Mouse (Mus musculus): ENCODE measurements around the gene Pwwp2a. TPM values are rescaled to one million over a fixed set of nuclear protein-coding genes. Genes with fewer than 3 reads are reported as not detected.

The Pwwp2a gene
- total RNA-seq, 2 experiments from 2014 or later = 14.6 to 15.6 TPM

DNA sequence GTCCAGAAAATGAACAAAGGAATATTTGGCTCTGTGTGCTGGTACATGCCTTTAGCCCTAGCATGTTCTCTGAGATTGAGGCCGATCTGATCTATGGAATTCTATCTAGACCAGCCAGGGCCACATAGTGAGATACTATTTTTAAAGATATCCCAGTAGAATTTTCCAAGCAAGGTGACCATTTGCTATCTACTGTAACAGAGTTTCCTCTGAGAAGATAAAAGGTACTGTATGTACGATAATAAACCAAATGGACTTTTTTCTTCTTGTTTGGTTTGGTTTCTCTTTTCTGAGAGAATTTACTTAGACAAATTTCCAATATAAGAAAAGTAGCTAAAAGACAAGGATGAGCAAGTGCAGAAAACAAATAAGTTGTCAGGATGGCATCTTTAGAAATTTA is 26.6 kb downstream of the Pwwp2a start:
- intact Hi-C loops (cut with DNase I; ENCODE audit: low total_unique reads) = no loop called here
- DNase-seq = no peak

GRCm38 (mm10) chr11:43712178-43712577 is 30.4 kb downstream of the Pwwp2a start:
- intact Hi-C loops (cut with DNase I; ENCODE audit: low total_unique reads) = no loop called here

GRCm38 (mm10) chr11:43723411-43723810 is 41.6 kb downstream of the Pwwp2a start:
- no peak for DNase-seq
- intact Hi-C loops (cut with DNase I; ENCODE audit: low total_unique reads) = no loop called here

More at GRCm38 (mm10) chr11:43712178-43712577, 30.4 kb downstream of the Pwwp2a start:
- no peak for DNase-seq

GRCm38 (mm10) chr11:43727796-43728195 is 46.0 kb downstream of the Pwwp2a start:
- DNase-seq = no peak
- intact Hi-C loops (cut with DNase I; ENCODE audit: low total_unique reads) = no loop called here

- intact Hi-C loops (cut with DNase I; ENCODE audit: low total_unique reads) = no loop called here
- no peak for DNase-seq
Measured at GRCm38 (mm10) chr11:43728737-43729301, 47.0 kb downstream of the Pwwp2a start.

DNA sequence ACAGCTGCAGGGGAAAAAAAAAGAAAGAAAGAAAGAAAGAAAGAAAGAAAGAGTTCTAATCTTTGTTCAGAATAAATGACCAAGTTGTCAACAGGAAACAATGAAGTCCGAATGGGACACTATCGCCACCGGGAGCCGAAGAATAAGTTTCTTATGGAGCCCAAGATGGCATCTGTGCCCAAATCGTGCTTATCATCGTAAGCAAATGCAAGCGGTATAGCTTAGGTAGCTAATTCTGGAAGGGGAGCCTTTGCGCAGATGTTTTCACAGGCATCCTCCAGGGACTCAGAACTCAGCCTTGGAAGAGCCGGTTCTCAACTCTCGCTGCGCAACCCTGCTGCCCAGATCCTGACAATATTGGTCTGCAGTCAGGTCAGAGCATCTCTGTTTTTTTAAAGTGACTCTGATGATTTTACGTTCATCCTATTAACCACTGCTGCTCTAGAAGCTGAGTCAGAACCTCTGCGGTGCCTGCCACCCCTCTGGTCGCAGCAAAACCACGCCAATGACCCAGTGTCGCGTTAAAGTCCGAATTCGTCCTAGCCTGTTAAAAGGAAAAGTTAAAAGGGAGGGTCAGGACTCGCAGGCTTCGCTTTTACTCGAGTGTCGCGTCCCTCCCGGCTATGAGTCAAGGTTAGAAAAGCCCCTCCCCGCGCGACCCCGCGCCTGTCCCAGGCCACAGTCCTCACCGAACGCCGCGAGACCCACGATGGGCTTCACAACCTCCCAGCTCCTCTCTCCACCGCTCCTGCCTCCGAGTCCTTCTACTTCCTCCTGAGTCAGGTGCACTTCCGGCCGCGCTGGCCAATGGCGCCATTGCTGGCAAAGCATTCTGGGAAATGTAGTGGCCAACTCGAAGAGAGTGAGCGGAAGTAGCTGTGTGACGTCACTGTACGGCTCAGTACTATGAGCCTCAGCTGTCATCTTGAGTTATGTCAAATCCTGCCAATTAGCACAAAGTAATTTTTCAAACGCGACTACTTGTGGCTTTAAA is 65.7 kb downstream of the Pwwp2a start, which contains the start of gene Ttc1:
Gene Ttc1, minus strand, starts transcription at position 776 of the 994 bp plus-strand sequence.
- peak; percentile 95 for DNase-seq
- intact Hi-C loops (cut with DNase I; ENCODE audit: low total_unique reads) = no loop called here

- DNase-seq = no peak
- intact Hi-C loops (cut with DNase I; ENCODE audit: low total_unique reads) = no loop called here
Measured at GRCm38 (mm10) chr11:43751542-43751941, 69.7 kb downstream of the Pwwp2a start.

DNA sequence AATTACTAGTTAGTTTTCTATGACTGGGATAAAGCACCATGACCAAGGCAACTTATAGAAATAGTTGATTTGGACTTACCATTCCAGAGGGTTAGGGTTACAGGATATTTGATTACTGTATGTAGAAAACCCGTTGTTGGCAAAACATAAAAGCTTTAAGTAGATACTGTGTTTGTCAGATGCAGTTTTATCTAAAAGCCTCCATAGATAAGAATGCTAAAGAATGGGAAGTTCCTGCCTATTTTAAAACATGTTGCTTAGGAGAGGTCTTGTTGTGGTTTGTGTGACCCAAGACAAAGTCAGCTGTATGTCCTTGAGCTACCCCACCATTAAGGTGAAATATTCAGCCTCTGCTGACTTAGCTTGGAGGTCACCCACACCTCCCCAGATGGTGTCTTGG is 72.8 kb downstream of the Pwwp2a start:
- intact Hi-C loops (cut with DNase I; ENCODE audit: low total_unique reads) = no loop called here

GRCm38 (mm10) chr11:43755411-43755810 is 73.6 kb downstream of the Pwwp2a start:
- intact Hi-C loops (cut with DNase I; ENCODE audit: low total_unique reads) = no loop called here
- DNase-seq = no peak

More for the DNA sequence above, 72.8 kb downstream of the Pwwp2a start:
- no peak for DNase-seq

GRCm38 (mm10) chr11:43758436-43758835 is 76.6 kb downstream of the Pwwp2a start:
- no peak for DNase-seq
- intact Hi-C loops (cut with DNase I; ENCODE audit: low total_unique reads) = no loop called here

GRCm38 (mm10) chr11:43766922-43767648 is 85.3 kb downstream of the Pwwp2a start:
- intact Hi-C loops (cut with DNase I; ENCODE audit: low total_unique reads) = no loop called here
- peak; percentile 68 for DNase-seq

GRCm38 (mm10) chr11:43767749-43768148 is 86.0 kb downstream of the Pwwp2a start:
- no peak for DNase-seq
- intact Hi-C loops (cut with DNase I; ENCODE audit: low total_unique reads) = no loop called here

- DNase-seq = no peak
- intact Hi-C loops (cut with DNase I; ENCODE audit: low total_unique reads) = loop anchor here (2.0 kb wide), 1 partner anchor 561 kb away; no protein-coding TSS in a partner anchor
Measured at GRCm38 (mm10) chr11:43770110-43770509, 88.3 kb downstream of the Pwwp2a start.

Other genes with a start within 250 kb of the Pwwp2a start
- 10 to 100 TPM; 27.8 to 27.9 TPM for gene Slu7, start 248.3 kb upstream of the Pwwp2a start, total RNA-seq (2021)
- 10 to 100 TPM; 11.4 to 18.2 TPM for gene C1qtnf2, start 207.7 kb upstream of the Pwwp2a start, total RNA-seq (2021)
- 1 to 10 TPM in 1 of 2 experiments, under 1 TPM in 1; 0.78 to 1.0 TPM for gene Ccnjl, start 153.2 kb upstream of the Pwwp2a start, total RNA-seq (2021)
- under 1 TPM; 0.10 to 0.16 TPM for gene 4933415A04Rik, start 95.0 kb upstream of the Pwwp2a start, total RNA-seq (2021)
- gene Fabp6, start 80.5 kb upstream of the Pwwp2a start, total RNA-seq (2021) = not detected
- 10 to 100 TPM; 41.3 to 43.0 TPM for gene Ttc1, start 66.0 kb downstream of the Pwwp2a start, total RNA-seq (2021)
- gene Adra1b, start 219.2 kb downstream of the Pwwp2a start, total RNA-seq (2021) = under 1 TPM; 0.33 to 0.51 TPM